Mouse (Mus musculus): ENCODE results near the gene Tal1.

Tal1 gene

DNA sequence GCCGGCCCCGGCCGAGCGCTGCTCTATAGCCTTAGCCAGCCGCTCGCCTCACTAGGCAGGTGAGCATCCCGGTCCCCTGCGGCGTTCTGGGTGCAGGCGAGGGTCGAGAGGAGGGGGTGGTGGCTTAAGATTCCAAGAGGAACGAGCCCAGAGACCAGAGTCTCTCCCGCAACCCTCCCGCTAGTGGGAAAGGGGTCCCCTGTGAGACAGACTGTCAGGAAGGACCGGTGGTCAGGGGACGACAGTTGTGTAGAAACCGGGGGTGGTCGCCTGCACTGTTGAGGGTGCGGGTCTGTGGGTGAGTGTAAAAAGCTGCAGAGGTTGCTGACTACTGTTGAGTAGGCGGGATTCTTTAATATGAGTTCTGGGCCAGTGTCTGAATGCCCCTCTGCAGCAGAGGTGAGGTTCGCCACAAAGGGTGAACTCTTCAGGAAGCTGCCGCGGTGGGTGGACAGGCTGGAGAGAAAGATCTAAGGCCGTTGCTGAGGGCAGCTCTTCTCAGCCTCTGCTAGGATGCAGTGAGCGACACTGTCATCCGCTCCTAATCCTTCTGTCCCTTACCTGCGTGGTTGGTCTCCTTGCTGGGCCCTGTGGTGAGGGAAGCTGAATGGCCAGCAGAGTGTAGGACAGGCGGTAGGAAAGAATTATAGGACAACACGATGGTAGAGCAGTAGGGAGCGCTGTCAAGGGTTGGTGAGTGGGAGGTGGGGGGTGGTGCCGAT lies 7.5 kb downstream of the Tal1 start:
- no peak for ATAC-seq (ENCODE audit: insufficient number of reproducible peaks, low FRiP score, low TSS enrichment)

DNA sequence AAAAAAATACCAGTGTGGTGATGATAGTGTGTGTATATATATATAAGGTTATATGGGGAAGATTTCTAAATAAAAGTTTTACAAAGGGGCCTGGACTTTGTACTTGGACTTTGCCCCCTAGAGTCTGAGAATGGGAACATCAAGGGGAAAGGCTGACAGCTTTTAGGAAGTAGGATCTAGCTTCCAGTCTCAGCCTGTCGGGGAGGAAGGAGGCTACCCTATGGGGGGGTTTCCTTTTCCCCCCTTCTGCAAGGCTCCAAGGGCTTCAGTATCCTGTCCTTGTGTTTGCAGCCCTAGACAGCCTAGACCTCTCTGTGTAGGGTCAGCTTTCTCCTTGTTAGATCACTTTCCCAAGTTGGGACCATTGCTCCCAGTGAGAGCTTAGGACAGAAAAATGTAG lies 15.4 kb downstream of the Tal1 start:
- ATAC-seq (ENCODE audit: insufficient number of reproducible peaks, low FRiP score, low TSS enrichment): no peak

DNA sequence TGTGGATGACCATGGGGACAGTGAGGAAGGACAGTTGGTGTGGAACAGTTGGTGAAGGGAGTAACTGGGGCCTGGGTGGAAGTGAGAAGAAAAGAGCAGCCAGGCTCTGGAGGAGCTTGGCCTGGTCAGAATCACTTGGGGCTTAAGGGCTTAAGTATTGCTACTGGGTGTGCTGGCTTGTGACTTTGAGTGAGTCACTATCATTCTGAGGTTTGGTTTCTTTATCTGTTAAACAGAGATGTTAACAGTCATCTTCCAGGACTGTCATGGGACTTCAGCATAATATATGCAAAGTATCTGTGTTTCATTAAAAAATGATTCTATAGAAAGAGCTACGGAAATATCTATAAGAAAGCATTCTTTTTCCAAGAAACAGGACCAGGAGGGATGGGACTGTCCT lies 18.6 kb downstream of the Tal1 start:
- no peak for ATAC-seq (ENCODE audit: insufficient number of reproducible peaks, low FRiP score, low TSS enrichment)

DNA sequence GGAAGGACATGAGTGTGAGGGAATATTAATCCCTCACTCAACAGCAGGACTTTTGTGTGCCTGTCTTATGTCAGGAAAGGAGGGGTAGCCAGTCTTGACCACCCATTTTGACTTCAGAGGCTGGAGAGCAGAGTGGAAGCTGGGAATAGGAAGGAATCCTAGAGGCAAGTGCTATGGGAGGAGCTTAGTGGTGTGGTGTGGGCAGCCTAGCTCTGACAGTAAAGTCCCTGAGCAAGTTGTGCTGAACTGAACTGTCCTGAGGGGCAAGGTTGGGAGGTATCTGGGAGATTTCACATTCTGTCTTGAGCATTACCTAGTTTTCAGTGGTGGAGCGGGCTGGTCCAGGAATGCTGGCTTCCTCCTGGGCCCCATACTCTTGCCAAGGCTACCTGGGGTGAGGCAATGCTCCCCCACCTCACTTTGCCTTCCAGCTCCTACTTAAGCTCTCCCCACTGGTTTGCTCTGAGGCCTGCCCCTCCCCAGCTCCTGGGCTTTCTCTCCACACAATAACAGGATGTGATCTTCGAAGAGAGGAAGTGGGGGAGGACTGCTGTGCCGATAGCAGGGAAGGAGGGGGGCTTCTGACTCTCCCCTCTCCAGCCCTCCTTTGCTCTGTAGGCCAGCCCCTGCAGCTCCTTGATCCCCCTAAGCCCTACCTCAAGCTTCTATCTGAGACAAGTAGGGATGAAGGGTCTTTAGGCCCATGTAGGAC lies 19.1 kb downstream of the Tal1 start:
- ATAC-seq (ENCODE audit: insufficient number of reproducible peaks, low FRiP score, low TSS enrichment): no peak

DNA sequence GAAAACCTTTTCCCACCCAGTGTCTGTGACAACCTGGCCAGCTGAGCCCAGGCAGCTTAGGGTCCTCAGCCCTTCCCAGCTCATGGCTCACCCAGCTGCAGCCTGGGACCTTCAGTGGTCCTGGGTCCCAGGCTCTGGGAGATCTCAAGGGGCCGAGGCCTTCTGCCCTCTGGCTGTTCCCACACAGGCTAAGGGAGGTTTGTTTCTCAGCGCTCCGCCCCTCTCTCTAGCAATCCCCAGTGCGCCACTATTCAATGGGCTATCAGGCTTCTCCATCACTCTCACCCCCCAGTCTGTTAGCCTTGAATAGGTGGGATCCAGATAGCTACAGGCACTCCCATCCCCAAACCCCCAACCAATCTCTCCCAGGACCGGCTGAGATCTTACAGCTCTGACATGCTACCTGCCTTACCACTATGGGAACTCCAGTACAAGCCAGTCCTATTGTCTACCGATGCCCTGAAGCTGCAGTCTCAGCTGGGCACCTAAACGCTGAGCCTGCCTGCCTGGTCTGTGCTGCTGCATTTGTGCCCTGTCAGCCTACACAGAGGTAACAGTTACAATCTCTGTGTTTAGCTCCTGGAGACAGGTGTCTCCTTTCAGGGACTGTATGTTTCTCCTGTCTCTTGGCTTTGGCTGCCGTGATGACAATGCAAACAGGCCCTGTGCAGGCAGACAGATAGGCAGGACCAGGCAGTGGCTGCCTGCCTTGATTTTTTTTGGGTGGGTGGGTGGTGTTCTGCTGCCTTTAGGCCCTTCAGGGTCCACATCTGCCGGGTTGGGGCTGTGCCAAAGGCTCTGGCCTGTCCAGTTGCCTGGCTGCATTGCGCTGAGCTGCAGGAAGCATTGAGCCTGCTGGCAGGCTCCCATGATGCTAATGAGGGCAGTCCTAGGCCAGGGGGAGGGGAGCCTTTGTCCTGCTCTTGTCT lies 22.9 kb downstream of the Tal1 start:
- no peak; the same call in 1 of the 2 replicates for ATAC-seq (ENCODE audit: insufficient number of reproducible peaks, low FRiP score, low TSS enrichment)

DNA sequence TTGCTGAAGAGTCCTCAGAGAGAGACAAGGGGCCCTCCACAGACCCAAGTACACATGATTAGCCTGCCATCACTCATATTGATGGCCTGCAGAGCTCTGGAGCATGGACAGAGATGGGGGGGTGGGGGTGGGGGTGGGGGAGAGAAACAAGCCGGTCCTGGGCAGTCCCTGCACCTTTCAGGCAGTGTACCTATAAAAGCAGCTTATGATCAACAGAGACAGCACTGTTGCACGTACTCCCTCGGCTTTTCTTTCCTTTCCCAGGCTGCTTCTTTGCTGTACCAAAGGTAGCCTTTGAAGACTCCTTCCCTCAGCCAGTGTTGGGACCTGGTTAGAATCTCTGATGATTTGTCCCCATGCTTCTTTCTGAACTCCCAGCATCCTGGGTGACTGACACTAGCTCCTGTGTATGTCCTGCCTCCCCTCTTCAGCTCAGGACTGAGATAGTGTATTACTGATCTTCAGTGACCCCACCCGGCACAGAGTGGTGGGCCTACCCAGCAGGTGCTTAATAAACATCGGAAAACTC lies 23.7 kb downstream of the Tal1 start:
- no peak for ATAC-seq (ENCODE audit: insufficient number of reproducible peaks, low FRiP score, low TSS enrichment)

DNA sequence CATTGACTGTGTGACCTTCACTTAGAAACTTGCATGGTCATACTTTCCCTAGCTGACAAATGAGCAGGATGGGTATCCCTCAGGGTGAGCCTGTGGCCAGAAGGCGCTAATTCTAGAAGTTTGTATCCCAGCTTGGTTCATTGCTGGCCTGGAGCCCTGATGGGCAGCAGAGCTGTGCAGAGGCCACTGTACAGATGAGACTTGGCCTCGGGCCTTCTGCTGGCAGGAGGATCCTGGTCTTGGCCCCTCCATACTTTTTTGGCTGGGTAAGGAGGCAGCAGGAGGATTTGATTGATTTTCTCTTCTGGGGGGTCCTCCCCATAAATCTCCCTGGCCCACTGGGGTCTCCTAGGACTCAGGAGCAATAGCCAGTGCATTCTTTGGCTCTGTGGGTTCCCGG lies 26.8 kb downstream of the Tal1 start:
- no peak for ATAC-seq (ENCODE audit: insufficient number of reproducible peaks, low FRiP score, low TSS enrichment)

DNA sequence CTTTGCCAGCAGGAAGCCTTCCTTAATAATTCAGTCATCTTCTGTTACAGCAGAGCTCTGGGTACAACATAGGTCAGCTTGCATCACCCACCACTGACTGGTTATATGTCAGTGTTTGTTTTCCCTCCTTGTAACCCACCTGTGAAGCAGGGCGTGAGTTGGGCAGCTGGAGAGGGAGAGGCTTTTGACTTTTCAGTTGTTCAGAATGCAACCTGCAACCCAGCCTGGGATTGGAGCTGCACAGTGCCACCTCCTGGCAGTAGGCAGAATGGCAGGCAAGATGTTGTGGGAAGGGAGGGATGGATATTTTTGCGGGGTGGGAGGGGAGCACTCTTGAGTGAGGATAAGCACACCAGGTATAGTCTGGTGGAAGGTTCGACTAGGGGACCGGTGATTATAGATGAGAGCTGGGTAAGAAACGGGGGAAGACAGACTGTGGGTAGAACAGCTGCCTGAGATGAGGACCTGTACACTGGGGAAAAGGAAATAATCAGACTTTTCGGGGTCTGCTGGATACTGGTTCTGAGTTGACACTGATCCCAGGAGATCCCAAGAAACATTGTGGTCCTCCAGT lies 29.4 kb downstream of the Tal1 start:
- ATAC-seq (ENCODE audit: insufficient number of reproducible peaks, low FRiP score, low TSS enrichment): peak; percentile 66

DNA sequence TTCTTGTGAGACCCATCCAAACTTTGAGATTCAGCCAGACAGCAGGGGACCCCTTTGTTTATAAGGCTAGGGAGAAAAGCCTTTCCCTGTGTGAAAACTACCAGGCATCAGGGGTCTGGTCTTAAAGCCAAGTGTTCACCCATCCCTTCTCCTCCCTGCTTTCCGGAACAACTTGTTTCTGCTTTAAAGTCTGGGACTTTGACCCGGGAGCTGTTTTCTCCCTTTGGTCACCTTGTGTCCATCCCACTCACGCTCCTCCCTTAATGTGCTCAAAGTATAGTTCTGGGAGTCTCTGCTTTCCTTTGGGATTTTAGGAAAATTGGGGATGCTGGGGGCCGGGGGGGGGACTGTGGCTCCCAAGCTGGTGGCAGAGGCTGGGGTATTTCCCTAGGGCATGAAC lies 30.0 kb downstream of the Tal1 start:
- ATAC-seq (ENCODE audit: insufficient number of reproducible peaks, low FRiP score, low TSS enrichment): no peak

DNA sequence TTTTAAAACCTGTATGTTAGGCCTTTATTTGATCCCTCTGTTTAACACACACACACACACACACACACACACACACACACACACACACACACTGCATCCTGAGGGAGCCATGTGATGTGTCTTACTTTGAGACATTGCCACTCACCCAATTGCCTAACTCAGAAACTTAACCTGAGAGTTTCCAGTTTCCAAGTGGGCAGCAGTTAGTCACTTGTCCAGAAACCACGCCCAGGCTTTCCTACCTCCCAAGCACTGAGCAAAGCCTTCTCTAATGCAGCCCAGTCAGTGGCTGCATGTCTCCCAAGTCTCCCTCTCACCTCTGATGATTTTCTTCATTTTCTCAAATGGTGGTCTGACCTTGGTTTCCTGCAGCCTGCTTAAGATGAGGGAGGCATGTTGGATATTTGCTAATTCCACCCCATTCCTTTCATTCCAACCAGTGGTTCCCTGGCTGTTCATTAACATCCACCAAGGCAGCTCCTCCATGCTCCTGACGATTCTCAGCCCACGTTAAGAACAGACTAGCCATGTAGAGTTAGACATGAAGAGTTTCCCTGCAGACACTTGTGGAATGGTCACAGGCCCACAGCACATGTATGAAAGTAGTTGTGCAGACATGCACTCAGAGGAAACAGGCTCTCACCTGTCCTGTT lies 30.7 kb downstream of the Tal1 start:
- ATAC-seq (ENCODE audit: insufficient number of reproducible peaks, low FRiP score, low TSS enrichment): no peak

DNA sequence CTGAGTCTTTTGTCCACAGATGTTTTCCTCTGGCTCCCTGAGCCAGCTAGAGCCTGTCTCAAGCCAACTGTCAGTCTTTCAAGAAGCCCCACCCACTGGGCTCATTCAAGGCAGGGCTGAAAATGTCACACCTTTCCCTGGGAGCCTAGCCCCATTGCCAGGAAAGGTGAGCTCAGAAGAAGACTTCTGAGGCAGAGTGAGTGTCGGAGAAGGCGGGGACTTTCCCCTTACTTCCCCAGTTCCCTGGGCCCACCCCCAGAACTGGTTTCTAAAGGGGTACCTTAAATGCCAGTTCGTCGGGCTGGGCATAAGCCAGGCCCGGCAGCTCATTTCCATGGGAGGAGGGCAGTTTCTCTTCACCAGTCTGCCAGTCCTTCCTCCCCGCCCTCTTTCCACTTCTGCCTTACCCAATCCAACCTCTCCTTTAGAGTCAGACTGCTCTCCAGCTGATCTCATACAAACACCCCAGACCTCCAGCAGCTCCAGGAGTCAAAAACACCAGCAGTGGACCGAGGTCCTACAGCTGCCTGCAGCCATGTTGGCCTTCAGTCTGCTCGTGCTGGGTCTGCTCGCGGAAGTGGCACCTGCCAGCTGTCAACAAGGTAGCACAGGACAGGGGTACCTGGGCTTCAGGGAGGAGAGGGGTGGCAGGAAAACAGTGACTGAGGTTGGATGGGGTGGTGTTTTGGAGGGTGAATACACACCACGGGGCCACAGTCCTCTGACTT lies 32.5 kb downstream of the Tal1 start, which contains the start of gene Pdzk1ip1:
Gene Pdzk1ip1, plus strand, starts transcription at position 98 of the 728 bp plus-strand sequence.
- ATAC-seq (ENCODE audit: insufficient number of reproducible peaks, low FRiP score, low TSS enrichment): no peak

DNA sequence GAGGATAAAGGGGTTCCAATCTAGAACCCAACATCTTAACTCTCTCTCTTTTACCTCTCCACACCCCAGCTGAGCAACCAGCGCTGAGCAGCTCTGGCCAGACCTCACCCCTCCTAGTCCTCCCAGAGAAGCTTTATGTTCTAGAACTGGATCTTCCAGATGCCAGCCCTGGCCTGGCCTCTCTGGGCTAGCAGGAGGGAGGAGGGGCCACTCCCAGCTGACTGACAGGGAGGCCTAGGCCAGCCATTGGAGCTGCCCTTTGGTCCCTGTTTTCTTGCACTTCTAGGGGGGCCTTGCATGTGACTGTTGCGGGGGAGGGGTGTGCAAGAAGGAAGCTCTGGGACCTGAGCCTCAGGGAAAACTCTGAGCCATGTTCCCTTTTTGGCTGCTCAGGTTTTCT lies 34.4 kb downstream of the Tal1 start:
- ATAC-seq (ENCODE audit: insufficient number of reproducible peaks, low FRiP score, low TSS enrichment): no peak

DNA sequence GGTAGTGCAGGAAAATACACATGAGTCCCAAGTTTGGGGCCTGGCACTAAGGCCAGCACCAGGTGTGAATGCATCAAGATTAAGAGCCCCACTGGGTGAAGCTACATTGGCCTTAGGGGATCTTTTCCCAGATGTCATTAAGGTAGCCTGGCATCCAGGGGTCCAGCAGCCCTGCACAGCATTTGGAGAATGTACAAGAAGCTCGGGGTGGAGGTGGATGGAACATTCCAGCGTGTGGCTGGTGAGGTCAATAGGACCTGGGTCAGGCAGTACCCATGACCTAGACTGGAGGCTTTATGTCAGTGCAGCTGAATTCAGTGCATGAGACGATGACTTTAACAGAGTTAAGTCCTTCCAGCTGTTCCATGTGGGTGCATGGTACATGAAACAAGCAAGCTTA lies 35.6 kb downstream of the Tal1 start:
- ATAC-seq (ENCODE audit: insufficient number of reproducible peaks, low FRiP score, low TSS enrichment): no peak

DNA sequence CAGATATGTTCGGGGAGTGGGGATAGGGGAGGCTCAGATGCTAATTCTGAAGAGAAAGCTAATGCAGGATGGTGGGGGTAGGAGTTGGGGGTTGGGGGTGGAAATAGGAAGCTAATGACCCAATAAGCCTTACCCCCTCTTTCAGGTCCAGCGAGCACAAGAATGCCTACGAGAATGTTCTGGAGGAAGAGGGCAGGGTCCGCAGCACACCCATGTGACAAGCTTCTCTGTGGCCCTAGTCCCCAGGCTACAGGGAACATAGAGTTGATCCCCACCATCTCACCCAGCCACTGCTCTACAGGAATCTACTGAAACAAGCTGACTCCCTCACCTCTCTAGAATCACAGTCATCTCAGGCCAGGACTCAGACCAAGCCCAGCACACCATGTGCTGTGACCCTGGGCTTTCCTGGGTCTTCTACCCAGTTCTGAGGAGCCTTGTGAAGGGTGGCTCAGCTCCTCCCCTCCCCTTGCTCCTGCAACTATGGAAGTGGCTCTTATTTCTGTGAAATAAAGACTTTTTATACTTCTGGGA lies 37.2 kb downstream of the Tal1 start:
- no peak for ATAC-seq (ENCODE audit: insufficient number of reproducible peaks, low FRiP score, low TSS enrichment)

DNA sequence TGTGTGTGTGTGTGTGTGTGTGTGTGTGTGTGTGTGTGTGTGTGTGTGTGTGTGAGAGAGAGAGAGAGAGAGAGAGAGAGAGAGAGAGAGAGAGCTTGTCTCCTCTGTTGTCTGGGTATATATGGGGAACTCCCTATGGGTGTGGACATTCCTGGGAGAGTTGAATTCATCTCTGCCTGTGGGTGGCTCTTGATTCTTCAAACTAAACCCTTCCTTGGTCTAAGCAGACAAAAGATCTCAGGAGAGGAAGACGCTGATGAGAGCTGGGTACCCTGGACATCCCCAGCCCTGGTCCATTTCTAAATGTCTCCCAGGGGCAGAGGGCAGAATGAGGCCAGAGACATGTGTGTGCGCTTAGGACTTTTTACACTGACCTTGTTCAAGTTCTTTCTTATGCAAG lies 37.8 kb downstream of the Tal1 start:
- ATAC-seq (ENCODE audit: insufficient number of reproducible peaks, low FRiP score, low TSS enrichment): no peak

DNA sequence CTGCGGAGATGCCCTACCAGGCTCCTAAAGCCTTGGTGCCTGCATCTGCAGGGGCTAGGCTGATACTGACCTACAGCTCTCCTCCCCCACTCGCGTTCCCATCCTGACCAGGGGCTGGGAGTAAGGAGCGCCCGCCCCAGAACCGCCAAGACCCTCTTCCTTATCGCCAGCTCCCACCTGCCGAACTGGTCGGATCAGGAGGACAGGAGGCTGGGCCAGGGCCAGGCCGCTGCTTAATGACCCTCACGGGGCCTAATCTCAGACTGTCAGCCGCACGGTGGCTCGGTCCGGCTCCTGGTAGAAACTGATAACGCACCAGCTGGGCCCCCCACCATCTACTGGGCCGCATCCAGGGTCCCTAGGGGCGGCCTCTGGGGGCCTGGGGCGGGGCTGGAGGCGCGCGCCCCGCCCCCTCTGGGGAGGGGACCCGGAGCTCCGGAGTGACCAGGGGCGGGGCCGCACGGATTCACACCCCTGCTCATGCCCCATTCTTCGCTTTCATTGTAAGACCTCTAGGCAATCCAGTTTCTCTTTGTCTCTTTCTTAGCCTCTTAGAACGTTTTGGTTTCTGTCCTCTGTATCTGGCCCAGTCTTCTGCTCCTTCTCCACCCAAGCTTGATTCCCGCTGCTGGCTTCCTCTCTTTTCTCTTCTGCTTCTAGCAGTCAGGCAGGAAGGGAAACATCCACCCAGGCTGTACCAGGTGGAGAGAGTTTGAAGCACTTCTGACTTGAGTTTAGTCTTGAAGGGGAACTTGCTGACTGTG lies 39.6 kb downstream of the Tal1 start:
- ATAC-seq (ENCODE audit: insufficient number of reproducible peaks, low FRiP score, low TSS enrichment): 0 out of 2 replicates have a peak, but pooled peaks have one; percentile 12

DNA sequence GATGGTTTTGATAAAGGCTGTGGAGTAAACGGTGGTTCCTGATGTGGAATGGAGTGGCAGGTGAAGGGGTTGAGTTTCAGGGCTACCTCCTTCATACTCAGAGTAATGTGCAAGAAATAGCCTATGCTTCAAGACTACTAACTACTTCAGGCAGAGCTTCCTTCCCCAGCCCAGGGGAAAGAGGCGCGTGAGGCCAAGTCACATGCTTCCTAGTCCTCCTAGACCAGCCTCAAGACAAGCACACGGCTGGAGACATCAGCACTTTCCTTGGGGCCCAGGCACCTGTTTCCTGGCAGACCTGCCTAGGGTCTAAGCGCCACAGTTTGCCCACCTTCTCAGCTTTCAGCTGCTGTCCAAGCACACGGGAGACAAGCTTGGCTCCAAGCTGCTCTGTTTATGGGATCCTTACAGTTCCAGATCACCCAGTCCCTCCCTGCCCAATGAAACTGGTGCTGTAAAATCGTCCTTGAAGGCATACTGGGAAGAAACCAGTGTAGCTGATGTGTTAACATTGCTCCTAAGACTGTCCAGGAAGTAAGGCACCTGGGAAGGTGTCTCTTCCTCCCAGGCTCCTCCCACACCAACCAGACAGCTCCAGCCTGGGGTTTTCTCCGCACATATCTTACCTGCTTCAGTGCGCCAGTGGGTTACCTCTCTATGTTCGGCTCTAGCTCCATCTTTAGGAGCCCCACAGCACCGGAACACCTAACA lies 40.4 kb downstream of the Tal1 start:
- no peak for ATAC-seq (ENCODE audit: insufficient number of reproducible peaks, low FRiP score, low TSS enrichment)

DNA sequence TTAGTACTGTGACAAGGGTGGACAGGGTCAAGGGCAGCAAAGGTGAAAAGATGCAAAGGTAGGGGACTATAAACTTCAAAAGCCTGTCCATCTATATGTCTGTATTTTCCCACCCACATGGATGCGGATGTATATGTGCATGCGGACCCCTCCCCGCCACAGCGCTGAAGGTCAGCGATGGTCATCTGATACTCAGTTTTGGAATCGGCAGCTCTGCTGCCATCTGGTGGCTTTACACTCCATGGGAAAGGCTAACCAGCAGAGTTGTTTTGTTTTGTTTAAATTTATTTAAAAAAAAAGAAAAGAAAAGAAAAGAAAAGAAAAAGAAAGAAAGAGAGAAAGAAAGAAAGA lies 40.9 kb downstream of the Tal1 start:
- ATAC-seq (ENCODE audit: insufficient number of reproducible peaks, low FRiP score, low TSS enrichment): no peak

Data from cerebellum, adult (tissue).